Mouse (Mus musculus) c-Kit-positive CD71-positive TER-119-positive erythroid progenitor cells, embryonic 14.5 days (primary cell): ENCODE data around the gene Gm8005.
"Not testable (repeated sequence)": the region's sequence is repeated elsewhere in the genome, so short reads cannot be mapped to it uniquely, and the experiment has no call there.

ENCODE experiments used
- DNase-seq: peaks from one replicate; pipeline ENCODE4 v3.0.0-alpha.2; 2013; ENCODE audit warnings: low spot score

Gene Gm8005

DNA sequence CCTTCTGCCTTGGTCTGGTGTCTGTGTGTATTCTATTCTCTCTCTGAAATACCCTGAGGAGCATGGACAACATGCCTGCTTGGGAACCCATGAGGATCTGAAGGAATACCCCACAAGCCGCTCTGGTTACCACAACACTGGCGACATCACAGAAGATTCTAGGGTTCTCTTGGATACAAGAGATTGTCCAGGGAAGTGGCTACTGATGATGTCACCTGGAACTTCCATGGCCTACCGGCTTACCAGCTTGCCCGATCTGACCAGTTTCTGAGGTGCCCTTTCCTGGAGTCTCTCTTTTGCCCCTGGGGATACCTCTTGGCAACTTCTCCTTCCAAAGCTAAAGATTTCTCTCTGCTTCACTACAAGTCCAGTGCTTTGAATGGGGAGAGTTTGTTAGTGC, at the start of gene Gm8005:
Gene Gm8005 (minus strand): TSS at position 101 of the 400 bp plus-strand sequence.
- not testable (repeated sequence) for DNase-seq

DNA sequence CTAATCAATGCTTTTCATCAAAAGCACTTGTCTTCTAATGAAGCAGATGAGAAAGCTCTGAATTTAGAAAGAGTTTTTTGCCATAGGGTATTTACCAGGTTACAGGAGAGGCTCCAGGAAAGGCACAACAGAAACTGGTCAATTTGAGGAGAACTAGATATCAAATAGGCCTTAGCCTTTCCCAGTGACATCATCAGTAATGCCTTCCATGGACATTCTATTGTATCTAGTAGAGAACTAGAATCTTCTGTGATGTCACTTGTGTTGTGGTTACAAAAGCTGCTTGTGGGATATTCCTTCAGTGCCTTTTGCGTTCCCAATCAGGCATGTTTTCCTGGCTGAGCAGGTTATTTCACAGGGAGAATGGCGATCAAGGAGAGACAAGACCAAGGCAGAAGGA, 24.1 kb upstream of the Gm8005 start, which contains the start of gene Gm8011:
Gene Gm8011 (plus strand): TSS at position 301 of the 400 bp plus-strand sequence.
- not testable (repeated sequence) for DNase-seq
